Mouse (Mus musculus) inflammation-experienced regulatory T-cells, adult 6 months (primary cell): ENCODE measurements around the gene Hmg20b. TPM values are rescaled to one million over a fixed set of nuclear protein-coding genes. Genes with fewer than 3 reads are reported as not detected.

Experiments
- ATAC-seq: one replicate; pipeline ENCODE4 v1.8.0; 2017
- polyA plus RNA-seq, 3 experiments: library from polyadenylated mRNA; unstranded; fragments of 100-300 nt; shearing (Covaris generic); gene quantifications; one replicate each; pipeline ENCODE4 v1.2.1; 2017

Gene Hmg20b
- polyA plus RNA-seq = 10 to 100 TPM; 17.1 to 20.4 (median 17.8) TPM

GRCm38 (mm10) chr10:81350351-81351063 is at the start of gene Hmg20b:
TSS of gene Hmg20b (minus strand) at chr10:81350480.
- peak; percentile 96 for ATAC-seq

GRCm38 (mm10) chr10:81399798-81400308 is 49.6 kb upstream of the Hmg20b start:
- no peak for ATAC-seq

GRCm38 (mm10) chr10:81399296-81399695 is 49.0 kb upstream of the Hmg20b start:
- no peak for ATAC-seq

GRCm38 (mm10) chr10:81396749-81397148 is 46.5 kb upstream of the Hmg20b start:
- no peak for ATAC-seq

- no peak for ATAC-seq
Measured at GRCm38 (mm10) chr10:81395865-81396264, 45.6 kb upstream of the Hmg20b start.

- peak; percentile 54 for ATAC-seq
Measured at GRCm38 (mm10) chr10:81395127-81395526, 44.8 kb upstream of the Hmg20b start.

GRCm38 (mm10) chr10:81393456-81394063 is 43.3 kb upstream of the Hmg20b start:
- no peak for ATAC-seq

GRCm38 (mm10) chr10:81392781-81393185 is 42.5 kb upstream of the Hmg20b start, which contains the start of gene Smim24:
TSS of gene Smim24 (plus strand) at chr10:81393051.
- no peak for ATAC-seq

GRCm38 (mm10) chr10:81392270-81392669 is 42.0 kb upstream of the Hmg20b start:
- ATAC-seq = no peak

- ATAC-seq = no peak
Measured at GRCm38 (mm10) chr10:81390678-81390965, 40.3 kb upstream of the Hmg20b start.

- ATAC-seq = peak; percentile 68
Measured at GRCm38 (mm10) chr10:81389801-81390677, 39.8 kb upstream of the Hmg20b start.

GRCm38 (mm10) chr10:81389373-81389772 is 39.1 kb upstream of the Hmg20b start:
- ATAC-seq = no peak

GRCm38 (mm10) chr10:81388505-81389055 is 38.3 kb upstream of the Hmg20b start, which contains the start of gene Gm48552:
TSS of gene Gm48552 (plus strand) at chr10:81389005.
- no peak for ATAC-seq

GRCm38 (mm10) chr10:81387716-81388115 is 37.4 kb upstream of the Hmg20b start:
- ATAC-seq = no peak

GRCm38 (mm10) chr10:81385603-81386306 is 35.5 kb upstream of the Hmg20b start:
- ATAC-seq = no peak

- no peak for ATAC-seq
Measured at GRCm38 (mm10) chr10:81384605-81384982, 34.3 kb upstream of the Hmg20b start.

GRCm38 (mm10) chr10:81383802-81384604 is 33.7 kb upstream of the Hmg20b start, which contains the start of the genes Dohh and Gm48551:
TSS of gene Dohh (plus strand) at chr10:81384428.
TSS of gene Gm48551 (plus strand) at chr10:81384466.
- peak; percentile 94 for ATAC-seq

- no peak for ATAC-seq
Measured at GRCm38 (mm10) chr10:81382039-81382438, 31.8 kb upstream of the Hmg20b start.

GRCm38 (mm10) chr10:81379809-81380378 is 29.6 kb upstream of the Hmg20b start:
- ATAC-seq = no peak

- ATAC-seq = no peak
Measured at GRCm38 (mm10) chr10:81379183-81379553, 28.9 kb upstream of the Hmg20b start.
